Mouse (Mus musculus) erythroblast, embryonic 14.5 days (primary cell): Measurements from ENCODE around the gene Prkca.

Experiments used
- GATA1 ChIP-seq: IDR thresholded peaks from 2 replicates; pipeline ENCODE4 v1.6.1; 2012; ENCODE audit warnings: low read length, inconsistent platforms, mixed read lengths
- TAL1 ChIP-seq: IDR thresholded peaks from 3 replicates; pipeline ENCODE4 v1.6.1; 2012; ENCODE audit warnings: low read length, inconsistent platforms, mixed read lengths

- TF ChIP-seq GATA1 (no peak), TAL1 (no peak)
Measured at GRCm38 (mm10) chr11:108250829-108251637, 92.7 kb downstream of the Prkca start.
